Mouse (Mus musculus): ENCODE data around the gene Gm3435.
"Not testable (repeated sequence)": the region's sequence is repeated elsewhere in the genome, so short reads cannot be mapped to it uniquely, and the experiment has no call there.

Gene Gm3435

GRCm38 (mm10) chr17:15009706-15010413, at the start of gene Gm3435:
Gene Gm3435 (plus strand): TSS chr17:15010176.
- in situ Hi-C loops (cut with MboI, MseI): not testable (repeated sequence)

GRCm38 (mm10) chr17:14960520-14960919, 49.5 kb upstream of the Gm3435 start:
- in situ Hi-C loops (cut with MboI, MseI): no loop called here

DNA sequence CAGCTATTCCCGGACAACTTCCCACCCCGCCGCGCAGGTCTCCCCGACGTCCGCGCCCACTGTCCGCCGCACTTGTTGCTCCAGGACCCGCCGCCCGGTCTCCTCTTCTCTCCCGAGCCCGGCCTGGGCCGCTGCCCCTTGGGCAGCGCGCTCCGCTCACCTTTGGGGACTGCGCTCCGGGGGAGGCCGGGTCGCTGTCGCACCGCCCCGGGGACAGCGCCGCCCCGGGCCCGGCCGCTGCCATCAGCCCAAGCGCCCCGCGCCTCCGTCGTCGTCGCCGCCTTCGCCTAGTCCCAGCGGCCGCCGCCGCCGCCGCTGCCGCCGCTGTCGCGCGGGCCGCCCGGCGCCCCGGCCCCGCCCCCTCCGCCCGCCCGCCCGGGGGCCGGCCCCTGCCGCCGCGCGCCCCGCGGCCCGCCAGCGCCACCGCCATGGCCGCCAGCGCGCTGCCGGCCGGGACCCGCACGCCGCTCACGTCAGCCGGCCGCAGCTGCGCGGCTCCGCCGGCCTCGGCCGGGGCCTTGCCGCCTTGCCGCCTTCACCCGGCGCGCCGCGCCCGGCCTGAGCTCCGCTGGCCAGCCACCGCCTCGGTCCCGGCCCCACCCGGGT, 48.9 kb upstream of the Gm3435 start, which contains the start of gene Phf10:
Phf10 (minus strand) TSS at position 323 of the 606 bp plus-strand sequence.
- in situ Hi-C loops (cut with MboI, MseI): not testable (repeated sequence)

DNA sequence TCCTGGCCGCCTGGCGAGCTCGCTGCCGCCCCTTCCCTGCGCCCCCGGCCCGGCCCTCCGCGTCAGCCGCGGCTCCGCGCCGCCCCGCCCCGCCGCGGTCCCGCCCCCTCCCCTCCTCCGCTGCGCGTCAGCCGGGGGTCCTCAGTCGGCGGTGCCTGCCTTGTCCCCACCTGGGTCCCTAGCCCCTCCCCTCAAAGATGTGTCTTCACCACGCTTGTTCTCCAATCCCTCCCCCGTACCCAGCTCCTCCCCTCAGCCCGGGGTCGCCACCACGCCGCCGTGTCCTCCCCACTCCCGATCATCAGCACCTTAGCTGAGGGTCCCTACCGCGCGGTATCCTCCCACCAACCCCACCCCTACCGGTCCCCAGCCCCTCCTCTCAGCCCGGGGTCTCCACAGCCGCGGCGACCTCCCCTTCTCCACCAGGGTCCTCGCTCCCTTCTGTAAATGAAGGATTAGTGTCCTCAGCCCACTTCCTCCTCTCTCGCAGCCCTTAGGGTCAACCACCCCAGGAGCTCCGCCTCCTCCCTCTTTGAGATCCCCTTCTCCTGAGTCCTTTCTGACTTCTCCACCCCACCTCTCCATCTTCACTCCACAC, 48.3 kb upstream of the Gm3435 start:
- in situ Hi-C loops (cut with MboI, MseI): not testable (repeated sequence)

DNA sequence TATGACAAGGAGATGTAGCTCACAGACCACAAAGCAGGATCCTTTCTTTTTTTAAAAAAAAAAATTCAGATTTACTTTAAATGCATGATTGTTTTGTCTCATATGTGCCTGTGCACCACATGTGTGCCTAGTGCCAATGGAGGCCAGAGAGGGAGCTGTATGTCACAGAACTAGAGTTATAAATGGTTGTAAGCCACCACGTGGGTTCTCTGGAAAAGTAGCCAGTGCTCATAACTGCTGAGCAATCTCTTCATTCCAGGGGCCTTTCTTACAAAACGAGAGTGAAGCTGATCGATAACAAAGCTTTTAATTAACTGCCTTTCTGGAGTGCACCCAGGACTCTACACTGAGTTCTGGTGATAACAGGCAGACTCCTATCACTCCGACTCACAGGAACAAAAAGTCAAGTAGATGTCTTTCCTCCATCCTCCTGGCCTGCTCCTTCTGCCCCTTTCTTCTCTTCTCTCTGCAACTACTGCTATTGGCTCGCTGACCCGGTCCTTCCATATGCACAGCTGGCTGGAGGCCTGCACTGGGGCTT, 41.5 kb upstream of the Gm3435 start:
- in situ Hi-C loops (cut with MboI, MseI): not testable (repeated sequence)

DNA sequence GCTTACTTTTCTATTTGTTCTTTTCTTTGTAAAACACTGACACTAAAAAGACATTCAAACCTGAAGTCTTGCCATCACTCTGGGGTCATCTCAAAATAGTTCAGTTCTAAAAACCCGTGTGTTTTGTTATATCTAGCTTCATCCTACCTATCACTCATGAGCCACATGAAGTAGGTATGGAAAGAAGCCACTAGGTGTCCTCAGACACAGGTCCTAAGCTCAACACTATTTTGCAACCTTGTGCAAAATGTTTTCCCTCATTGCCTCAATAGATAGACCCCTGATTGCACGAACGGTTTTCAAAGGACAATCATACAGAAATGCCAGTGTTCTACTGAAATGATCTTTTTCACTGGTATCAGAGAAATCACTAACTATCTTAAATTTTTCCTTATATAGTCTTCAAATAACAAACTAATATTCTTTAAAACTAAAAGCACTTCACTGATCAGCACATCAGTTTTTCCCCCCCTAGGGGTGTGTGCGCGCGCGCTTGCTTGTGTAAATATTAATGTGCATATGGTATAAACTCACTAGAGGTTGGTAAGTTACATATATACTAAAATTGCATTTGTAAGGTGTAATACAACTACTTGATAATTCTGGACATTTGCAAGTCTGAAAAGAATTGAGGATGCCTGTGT, 32.1 kb upstream of the Gm3435 start:
- in situ Hi-C loops (cut with MboI, MseI): not testable (repeated sequence)

DNA sequence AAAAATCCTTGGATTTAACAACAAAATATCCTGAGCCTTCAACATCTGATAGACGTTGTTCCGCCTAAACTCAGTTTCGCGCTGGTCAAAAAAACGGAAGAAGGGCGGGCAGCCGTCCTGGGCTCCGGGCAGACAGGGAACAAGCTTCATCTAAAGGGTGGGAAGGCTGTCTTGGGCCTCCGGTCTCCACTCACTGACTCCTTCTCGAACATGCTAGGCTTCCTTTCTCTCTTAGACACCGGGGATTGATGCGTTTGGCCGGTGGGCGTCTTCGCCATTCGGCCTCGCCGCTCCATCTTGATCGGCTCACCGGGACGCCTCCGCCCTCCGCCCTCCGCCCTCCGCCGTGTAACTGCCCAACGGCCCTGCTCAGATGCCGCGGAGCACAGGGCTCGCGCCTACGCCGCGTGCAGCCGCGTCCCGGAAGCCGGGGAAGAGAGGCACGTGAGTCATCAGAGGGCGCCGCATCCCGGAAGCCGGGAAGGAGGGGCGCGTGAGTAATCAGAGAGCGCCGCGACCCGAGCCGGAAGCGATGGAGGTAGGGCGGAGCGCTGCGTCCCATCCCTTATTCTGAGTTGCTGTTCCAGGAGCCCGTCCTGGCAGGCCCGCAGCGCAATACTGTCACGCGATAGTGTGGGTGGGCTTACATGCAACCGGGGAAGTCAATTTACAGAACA, 31.5 kb upstream of the Gm3435 start, which contains the start of the genes 9030025P20Rik and Gm3417:
9030025P20Rik (plus strand) TSS at position 107 of the 677 bp plus-strand sequence.
Gm3417 (minus strand) TSS at position 429 of the 677 bp plus-strand sequence.
- in situ Hi-C loops (cut with MboI, MseI): not testable (repeated sequence)

GRCm38 (mm10) chr17:14990116-14990702, 19.8 kb upstream of the Gm3435 start:
- in situ Hi-C loops (cut with MboI, MseI): loop anchor here (5.0 kb wide), 1 partner anchor 33 kb away; no protein-coding TSS in a partner anchor

GRCm38 (mm10) chr17:14992522-14993138, 17.3 kb upstream of the Gm3435 start:
- in situ Hi-C loops (cut with MboI, MseI): loop anchor here (5.0 kb wide), 1 partner anchor 35 kb away; no protein-coding TSS in a partner anchor

DNA sequence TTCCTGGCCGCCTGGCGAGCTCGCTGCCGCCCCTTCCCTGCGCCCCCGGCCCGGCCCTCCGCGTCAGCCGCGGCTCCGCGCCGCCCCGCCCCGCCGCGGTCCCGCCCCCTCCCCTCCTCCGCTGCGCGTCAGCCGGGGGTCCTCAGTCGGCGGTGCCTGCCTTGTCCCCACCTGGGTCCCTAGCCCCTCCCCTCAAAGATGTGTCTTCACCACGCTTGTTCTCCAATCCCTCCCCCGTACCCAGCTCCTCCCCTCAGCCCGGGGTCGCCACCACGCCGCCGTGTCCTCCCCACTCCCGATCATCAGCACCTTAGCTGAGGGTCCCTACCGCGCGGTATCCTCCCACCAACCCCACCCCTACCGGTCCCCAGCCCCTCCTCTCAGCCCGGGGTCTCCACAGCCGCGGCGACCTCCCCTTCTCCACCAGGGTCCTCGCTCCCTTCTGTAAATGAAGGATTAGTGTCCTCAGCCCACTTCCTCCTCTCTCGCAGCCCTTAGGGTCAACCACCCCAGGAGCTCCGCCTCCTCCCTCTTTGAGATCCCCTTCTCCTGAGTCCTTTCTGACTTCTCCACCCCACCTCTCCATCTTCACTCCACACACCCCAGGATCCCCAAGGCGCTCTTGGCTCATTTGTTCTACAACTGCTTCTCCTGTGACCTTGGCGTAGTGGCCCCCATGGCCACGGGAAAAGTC, 16.7 kb upstream of the Gm3435 start:
- in situ Hi-C loops (cut with MboI, MseI): loop anchor here (5.0 kb wide), 1 partner anchor 36 kb away; no protein-coding TSS in a partner anchor

- in situ Hi-C loops (cut with MboI, MseI): loop anchor here (5.0 kb wide), 1 partner anchor 37 kb away; no protein-coding TSS in a partner anchor
Measured at GRCm38 (mm10) chr17:14994140-14994539, 15.8 kb upstream of the Gm3435 start.

DNA sequence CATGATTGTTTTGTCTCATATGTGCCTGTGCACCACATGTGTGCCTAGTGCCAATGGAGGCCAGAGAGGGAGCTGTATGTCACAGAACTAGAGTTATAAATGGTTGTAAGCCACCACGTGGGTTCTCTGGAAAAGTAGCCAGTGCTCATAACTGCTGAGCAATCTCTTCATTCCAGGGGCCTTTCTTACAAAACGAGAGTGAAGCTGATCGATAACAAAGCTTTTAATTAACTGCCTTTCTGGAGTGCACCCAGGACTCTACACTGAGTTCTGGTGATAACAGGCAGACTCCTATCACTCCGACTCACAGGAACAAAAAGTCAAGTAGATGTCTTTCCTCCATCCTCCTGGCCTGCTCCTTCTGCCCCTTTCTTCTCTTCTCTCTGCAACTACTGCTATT, 9.9 kb upstream of the Gm3435 start:
- in situ Hi-C loops (cut with MboI, MseI): not testable (repeated sequence)

DNA sequence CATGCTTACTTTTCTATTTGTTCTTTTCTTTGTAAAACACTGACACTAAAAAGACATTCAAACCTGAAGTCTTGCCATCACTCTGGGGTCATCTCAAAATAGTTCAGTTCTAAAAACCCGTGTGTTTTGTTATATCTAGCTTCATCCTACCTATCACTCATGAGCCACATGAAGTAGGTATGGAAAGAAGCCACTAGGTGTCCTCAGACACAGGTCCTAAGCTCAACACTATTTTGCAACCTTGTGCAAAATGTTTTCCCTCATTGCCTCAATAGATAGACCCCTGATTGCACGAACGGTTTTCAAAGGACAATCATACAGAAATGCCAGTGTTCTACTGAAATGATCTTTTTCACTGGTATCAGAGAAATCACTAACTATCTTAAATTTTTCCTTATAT, 888 bp upstream of the Gm3435 start:
- in situ Hi-C loops (cut with MboI, MseI): not testable (repeated sequence)

DNA sequence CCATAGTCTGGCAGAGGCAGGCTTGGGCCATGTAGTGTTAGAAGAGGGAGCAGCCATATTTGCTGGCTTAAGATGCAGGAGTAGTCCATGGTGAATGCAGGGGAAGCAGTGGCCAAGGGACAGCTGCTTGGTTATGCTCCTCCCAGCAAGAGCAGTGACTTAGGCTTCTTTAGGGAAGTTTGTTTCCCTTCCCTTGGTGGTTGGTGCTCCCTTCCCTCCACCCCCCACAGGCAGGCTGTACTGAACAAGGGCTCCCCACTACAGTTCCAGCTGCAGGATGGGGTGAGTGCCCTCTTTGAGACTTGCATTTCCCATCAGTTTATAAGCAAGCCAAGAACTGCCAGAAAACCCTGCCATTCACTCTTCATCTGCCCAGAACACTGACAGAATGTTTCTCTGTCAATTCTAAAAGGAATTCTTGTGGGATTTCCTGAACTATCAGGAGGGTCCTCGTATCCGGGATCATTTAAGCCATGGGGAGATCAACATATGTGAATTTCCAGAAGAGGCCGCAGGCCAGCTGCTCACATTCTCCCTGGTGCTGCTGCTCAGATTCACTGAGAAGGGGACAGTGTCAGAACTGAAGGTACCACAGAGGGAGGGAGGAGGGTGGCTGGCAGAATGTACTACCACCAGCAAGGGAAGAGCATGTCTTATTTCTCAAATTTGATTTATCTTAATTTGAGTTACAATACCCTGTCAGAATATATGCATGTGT, 11.7 kb downstream of the Gm3435 start:
- in situ Hi-C loops (cut with MboI, MseI): not testable (repeated sequence)

DNA sequence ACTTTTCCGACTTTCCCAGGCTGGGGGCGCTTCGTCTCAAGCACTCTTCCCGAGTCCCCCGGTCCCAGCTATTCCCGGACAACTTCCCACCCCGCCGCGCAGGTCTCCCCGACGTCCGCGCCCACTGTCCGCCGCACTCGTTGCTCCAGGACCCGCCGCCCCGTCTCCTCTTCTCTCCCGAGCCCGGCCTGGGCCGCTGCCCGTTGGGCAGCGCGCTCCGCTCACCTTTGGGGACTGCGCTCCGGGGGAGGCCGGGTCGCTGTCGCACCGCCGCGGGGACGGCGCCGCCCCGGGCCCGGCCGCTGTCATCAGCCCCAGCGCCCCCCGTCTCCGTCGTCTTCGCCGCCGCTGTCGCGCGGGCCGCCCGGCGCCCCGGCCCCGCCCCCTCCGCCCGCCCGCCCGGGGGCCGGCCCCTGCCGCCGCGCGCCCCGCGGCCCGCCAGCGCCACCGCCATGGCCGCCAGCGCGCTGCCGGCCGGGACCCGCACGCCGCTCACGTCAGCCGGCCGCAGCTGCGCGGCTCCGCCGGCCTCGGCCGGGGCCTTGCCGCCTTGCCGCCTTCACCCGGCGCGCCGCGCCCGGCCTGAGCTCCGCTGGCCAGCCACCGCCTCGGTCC, 14.0 kb downstream of the Gm3435 start:
- in situ Hi-C loops (cut with MboI, MseI): not testable (repeated sequence)

GRCm38 (mm10) chr17:15024502-15025193, 14.7 kb downstream of the Gm3435 start:
- in situ Hi-C loops (cut with MboI, MseI): loop anchor here (5.0 to 25.0 kb wide), 2 partner anchors 67 to 363 kb away; partner anchors contain the start of genes Dll1 and Fam120b

DNA sequence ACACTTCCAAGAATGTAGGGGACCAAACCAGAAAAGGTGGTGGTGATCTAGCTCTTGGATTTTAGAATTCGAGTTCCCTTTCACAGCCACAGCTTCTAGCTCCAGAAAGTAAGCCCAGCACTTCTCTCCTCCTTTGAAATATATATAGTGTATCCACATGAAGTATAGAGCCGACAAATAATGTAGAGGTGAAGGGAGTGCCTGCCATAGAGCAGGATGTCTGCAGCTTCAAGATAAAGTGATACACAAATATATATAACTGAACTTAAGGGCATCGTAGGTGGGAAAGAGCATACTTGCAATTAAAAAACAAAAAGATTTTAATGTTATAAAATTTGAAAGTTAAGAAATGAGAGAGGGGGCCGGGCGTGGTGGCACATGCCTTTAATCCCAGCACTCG, 15.5 kb downstream of the Gm3435 start:
- in situ Hi-C loops (cut with MboI, MseI): loop anchor here (5.0 to 25.0 kb wide), 2 partner anchors 68 to 362 kb away; partner anchors contain the start of genes Dll1 and Fam120b

Data from regulatory T cell (primary cell).